Mouse (Mus musculus): ENCODE data around the gene Tmem161a. TPM values are rescaled to one million over a fixed set of nuclear protein-coding genes. Genes with fewer than 3 reads are reported as not detected.

Gene Tmem161a
- polyA plus RNA-seq, 1 experiment from 2014 or later, result 64.9 TPM

DNA sequence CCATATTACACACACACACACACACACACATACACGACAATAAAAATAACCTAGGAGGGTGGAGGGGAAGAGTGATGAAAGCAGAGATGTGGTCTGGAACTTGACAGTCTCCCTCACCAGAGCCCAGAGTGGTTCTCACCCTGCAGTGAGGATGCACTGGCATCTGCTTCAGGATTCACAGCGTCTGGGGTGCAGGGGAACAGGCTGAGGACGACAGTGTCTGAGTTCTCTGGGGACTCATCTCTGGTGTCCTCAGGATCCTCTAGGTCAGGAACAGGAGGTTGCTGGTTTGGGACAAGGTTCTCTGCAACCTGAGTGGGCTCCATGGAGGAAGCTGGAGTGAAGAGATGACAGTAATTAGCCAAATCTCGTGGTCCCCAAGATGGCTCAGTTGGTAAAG, 34.3 kb upstream of the Tmem161a start:
- ChIA-PET CTCF (no interaction called here), POLR2A (no interaction called here)
- DNase-seq (ENCODE audit: low read depth, low spot score), result no peak
- no peak for TF ChIP-seq CTCF (IDR thresholded peaks at IDR 0.05)
- in situ Hi-C loops (cut with MboI; ENCODE audit: low pct_unique_long_range_greater_than_20kb), result no loop called here
- H3K27me3 ChIP-seq, result no peaks in the 10 kb centered on the region
- no peak for ATAC-seq

DNA sequence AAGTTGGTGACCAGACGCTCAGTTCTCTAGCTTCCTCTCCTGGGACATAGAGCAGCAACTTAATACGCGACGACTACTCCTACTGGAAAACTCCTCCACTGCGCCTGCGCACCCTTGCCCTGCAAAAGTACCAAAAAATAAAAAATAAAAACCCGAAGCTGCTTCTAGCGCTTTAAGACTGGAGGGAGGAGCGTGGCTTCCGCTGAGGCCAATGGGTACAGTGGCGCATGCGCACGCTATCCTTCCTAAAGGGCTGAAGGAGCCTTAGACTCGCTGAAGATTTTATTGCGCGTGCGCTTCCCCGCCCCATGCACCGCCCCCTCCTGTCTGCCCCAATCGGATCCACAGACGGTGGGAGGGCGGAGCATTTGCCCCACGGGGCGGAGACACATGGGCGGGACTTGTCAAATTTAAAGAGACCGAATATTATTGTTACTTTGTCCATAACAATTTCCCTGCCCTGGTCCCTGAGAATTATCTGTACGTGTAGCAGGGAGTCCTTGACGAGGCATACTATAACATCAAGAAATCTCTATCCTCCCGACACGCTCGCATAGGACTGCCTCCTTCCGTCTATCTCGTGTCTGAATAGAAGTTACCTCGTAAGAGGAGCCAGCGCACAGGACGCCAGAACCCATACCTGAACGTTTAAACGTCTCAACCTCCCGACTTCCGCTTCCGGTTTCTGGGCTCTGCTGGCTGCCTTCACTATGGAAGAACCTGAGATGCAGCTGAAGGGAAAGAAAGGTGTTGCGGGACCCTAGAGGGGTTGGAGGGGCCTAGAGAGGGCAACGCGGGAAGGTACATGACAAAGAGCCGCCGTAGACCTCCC, 32.9 kb upstream of the Tmem161a start, which contains the start of the genes Rfxank, Borcs8 and Mef2b:
Rfxank (minus strand) TSS at position 129 of the 832 bp plus-strand sequence.
Borcs8 (plus strand) TSS at position 474 of the 832 bp plus-strand sequence.
Mef2b (plus strand) TSS at position 686 of the 832 bp plus-strand sequence.
- no peaks in the 10 kb centered on the region for H3K27me3 ChIP-seq
- in situ Hi-C loops (cut with MboI; ENCODE audit: low pct_unique_long_range_greater_than_20kb), result no loop called here
- DNase-seq (ENCODE audit: low read depth, low spot score), result peak; percentile 98
- no peak for TF ChIP-seq CTCF (IDR thresholded peaks at IDR 0.05)
- ChIA-PET POLR2A (interaction anchor here (1.0 to 1.6 kb wide), 2 partner anchors 12 to 103 kb away, joined by 3 to 4 read pairs; no protein-coding TSS in a partner anchor), CTCF (interaction anchor here (1.1 kb wide), 1 partner anchor 9 kb away, joined by 4 read pairs; no protein-coding TSS in a partner anchor)
- peak; percentile 91 for ATAC-seq

DNA sequence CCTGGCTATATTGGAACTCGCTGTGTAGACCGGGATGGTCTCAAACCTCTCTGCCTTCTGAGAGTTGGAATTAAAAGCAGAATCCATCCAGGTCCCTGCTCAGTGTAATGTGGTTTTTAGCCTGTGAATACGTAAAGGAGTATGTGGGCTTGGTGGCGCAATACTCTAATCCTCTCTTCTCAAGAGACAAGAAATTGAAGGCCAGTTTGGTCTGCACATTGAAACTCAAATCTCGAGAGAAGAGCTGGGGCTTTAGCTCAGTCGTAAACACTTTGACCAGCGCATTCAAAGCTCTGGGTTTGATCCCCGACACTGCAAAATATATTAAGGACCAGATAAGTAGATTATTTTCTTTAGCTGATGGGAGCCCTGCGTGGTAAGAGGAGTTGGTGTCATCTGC, 32.2 kb upstream of the Tmem161a start:
- in situ Hi-C loops (cut with MboI; ENCODE audit: low pct_unique_long_range_greater_than_20kb), result no loop called here
- no peak for ATAC-seq
- TF ChIP-seq CTCF (IDR thresholded peaks at IDR 0.05), result no peak
- ChIA-PET POLR2A (interaction anchor here (1.0 to 1.6 kb wide), 2 partner anchors 11 to 104 kb away, joined by 3 to 4 read pairs; no protein-coding TSS in a partner anchor), CTCF (interaction anchor here (1.1 kb wide), 1 partner anchor 9 kb away, joined by 4 read pairs; no protein-coding TSS in a partner anchor)
- DNase-seq (ENCODE audit: low read depth, low spot score), result no peak
- H3K27me3 ChIP-seq, result no peaks in the 10 kb centered on the region

DNA sequence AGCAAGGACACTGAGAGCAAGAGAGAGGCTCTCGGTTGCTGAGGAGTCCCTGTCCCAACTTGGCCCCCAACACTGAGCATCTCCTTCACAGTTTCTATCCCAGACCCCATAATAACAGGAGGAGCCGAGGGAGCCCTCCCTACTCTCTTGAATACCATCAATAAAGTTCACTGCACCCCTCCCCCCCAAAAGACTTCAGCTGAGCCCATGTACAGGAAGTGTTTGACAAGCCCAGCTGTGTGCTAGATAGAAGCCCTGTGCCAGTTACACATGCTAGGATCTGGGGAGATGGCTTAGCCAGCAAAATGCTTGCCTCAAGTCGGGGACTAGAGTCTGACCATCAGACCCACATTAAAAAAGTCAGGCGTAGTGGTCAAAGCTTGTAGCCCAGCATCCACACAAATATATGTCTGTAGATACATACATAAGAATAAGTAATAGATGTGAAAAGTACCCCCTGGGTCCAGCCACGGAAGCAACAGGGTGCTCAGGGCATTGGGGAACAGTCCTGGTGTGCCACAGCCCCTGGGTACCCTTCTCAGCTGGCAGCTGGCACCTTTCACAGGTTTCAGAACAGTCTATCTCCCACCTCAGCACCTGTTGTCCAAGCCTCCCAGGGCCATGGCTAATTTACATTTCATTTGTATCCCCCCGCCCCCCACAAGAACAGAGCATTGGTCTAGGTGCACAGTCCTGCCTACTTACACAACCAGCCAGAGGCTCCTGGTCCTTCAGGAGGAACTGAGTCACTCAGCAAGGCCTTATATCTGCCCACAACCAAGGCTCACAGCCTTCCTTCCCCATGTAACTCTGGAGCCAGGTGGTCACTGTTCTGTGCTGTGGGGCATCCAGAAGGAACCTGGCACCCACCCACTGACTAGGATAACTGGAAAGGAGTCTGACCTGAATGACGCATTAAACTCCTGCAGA, 24.2 kb upstream of the Tmem161a start:
- in situ Hi-C loops (cut with MboI; ENCODE audit: low pct_unique_long_range_greater_than_20kb), result no loop called here
- no peak for ATAC-seq
- POLR2A ChIA-PET, result no interaction called here
- CTCF ChIA-PET, result interaction anchor here (0.9 kb wide), 1 partner anchor 8 kb away, joined by 4 read pairs; the partner anchor contains the start of gene Mef2b
- TF ChIP-seq CTCF (IDR thresholded peaks at IDR 0.05), result no peak
- H3K27me3 ChIP-seq, result no peaks in the 10 kb centered on the region
- DNase-seq (ENCODE audit: low read depth, low spot score), result no peak

DNA sequence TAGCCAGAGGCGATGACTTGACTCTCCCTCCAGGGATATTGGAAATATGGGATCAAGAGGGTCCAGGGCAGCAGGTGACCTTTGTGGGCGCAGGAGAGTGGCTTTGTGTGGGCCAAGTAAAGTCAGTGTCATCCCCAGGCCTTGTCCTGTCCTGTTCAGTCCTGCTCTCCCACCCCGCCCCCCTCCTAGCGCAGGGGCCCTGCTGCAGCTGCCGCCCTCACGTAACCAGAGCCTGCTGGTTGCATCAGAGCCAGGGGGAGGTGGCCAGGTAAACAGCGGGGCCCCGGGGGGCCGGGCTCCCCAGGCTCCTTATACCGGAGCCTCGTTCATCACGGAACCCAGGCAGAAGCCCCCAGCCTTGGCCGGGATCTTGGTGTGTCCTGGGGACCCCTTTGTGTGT, 22.0 kb upstream of the Tmem161a start:
- ChIA-PET POLR2A (interaction anchor here (1.2 kb wide), 1 partner anchor 11 kb away, joined by 3 read pairs; the partner anchor contains the start of genes Borcs8, Mef2b and Rfxank), CTCF (no interaction called here)
- ATAC-seq, result no peak
- TF ChIP-seq CTCF (IDR thresholded peaks at IDR 0.05), result no peak
- DNase-seq (ENCODE audit: low read depth, low spot score), result no peak
- in situ Hi-C loops (cut with MboI; ENCODE audit: low pct_unique_long_range_greater_than_20kb), result loop anchor here (25.0 kb wide), 1 partner anchor 238 kb away; the partner anchor contains the start of genes Ndufa13, Tssk6 and Yjefn3
- H3K27me3 ChIP-seq, result no peaks in the 10 kb centered on the region

DNA sequence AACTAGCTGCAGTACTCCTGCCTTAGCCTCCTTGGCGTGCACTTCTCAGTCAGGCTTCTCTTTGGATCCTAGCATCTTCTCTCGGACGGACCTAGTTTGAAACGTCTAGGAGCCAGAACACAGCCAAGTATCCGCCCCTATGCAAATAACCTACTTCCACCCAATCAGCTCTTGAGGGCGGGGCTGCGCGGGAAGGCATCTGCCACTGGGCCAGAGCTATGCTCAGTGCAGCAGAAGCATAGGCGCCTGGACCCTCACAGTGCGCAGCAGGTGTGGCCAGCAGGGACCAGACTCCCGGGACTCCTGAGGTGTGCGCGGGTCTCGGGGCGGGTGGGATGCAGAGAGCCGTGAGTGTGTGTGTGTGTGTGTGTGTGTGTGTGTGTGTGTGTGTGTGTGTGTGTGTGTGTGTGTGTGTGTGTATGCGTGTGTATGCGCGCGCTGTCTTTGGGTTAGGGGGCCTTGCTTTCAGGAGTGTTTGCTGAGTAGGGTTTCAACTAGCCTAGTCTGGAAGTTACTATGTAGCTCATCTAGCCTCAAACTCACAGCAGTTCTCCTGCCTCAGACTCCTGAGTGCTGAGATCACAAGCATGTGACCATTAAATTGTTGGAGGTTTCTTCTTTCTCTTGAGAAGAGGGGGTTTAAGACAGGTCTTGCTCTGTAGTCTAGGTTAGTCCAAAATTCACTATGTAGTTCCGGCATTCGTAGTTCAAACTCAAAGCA, 19.5 kb upstream of the Tmem161a start:
- ChIA-PET POLR2A (no interaction called here), CTCF (no interaction called here)
- DNase-seq (ENCODE audit: low read depth, low spot score) (no peak), ATAC-seq (peak; percentile 71)
- in situ Hi-C loops (cut with MboI; ENCODE audit: low pct_unique_long_range_greater_than_20kb), result loop anchor here (25.0 kb wide), 1 partner anchor 240 kb away; the partner anchor contains the start of genes Ndufa13, Tssk6 and Yjefn3
- H3K27me3 ChIP-seq, result no peaks in the 10 kb centered on the region
- TF ChIP-seq CTCF (IDR thresholded peaks at IDR 0.05), result no peak

DNA sequence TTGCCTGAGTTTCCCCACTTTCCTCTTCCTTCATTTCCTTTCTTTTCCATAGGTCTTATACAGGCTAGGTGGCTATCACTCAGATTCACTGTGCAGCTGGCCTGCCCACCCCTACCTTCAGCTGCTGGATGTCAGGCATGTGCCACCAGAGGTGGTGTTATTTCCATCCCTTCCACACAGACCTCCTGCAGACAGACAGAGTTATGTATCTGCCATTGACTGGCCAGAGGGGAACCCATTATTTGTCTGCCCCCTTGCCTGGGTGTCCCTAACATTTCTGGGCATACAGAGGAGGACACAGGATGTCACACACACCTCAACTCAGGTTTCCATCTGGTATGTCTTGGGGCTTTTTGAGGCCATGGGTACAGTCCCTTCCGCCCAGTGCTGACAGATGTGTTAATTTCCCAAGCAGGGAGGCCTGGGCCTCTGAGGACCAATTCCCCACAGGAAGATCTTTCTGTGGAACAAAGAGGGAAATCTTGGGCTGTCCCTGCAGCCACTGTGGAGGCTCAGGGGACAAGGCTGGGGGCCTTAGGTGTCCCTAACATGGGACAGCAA, 14.8 kb upstream of the Tmem161a start:
- no peak for DNase-seq (ENCODE audit: low read depth, low spot score)
- no peak for ATAC-seq
- CTCF ChIA-PET, result interaction anchor here (1.5 kb wide), 1 partner anchor 14 kb away, joined by 3 read pairs; no protein-coding TSS in a partner anchor
- in situ Hi-C loops (cut with MboI; ENCODE audit: low pct_unique_long_range_greater_than_20kb), result loop anchor here (25.0 kb wide), 1 partner anchor 245 kb away; the partner anchor contains the start of genes Ndufa13, Tssk6 and Yjefn3
- no peak for TF ChIP-seq CTCF (IDR thresholded peaks at IDR 0.05)
- no peaks in the 10 kb centered on the region for H3K27me3 ChIP-seq
- POLR2A ChIA-PET, result interaction anchor here (0.7 kb wide), 1 partner anchor 255 kb away, joined by 3 read pairs; the partner anchor contains the start of gene Tssk6

DNA sequence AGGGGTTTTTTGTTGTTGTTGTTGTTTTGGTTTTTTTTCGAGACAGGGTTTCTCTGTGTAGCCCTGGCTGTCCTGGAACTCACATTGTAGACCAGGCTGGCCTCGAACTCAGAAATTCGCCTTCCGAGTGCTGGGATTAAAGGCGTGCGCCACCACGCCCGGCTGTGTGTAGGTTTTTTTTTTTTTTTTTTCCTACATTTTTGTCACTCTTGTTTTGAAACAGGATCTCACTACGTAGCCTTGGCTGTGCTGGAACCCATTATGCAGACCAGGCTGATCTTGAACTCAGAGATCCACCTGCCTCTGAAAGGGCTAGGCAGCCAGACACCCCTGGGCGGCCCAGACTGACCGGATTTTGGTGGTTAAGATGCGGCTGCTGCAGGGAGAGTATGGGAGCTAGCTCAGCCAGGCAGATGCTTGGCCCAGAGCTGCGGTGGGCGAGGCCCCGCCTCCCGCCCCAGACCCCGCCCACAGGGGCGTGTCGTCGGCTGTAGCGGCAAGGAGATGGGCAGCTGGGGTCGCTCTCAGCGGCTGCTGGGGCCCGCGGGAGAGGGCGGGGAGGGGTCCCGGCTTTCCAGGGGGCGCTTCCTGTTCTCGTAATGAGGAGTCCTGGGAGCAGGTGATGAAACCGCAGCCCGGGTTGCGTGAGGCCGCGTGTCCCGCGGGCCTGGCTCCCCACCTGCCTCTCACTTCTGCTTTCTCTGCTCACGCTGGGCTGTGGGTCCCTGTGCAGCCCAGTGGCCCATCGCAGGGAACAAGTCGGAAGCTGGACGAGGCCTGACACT, 13.9 kb upstream of the Tmem161a start:
- POLR2A ChIA-PET, result interaction anchor here (0.6 to 1.0 kb wide), 5 partner anchors 13 to 256 kb away, joined by 3 to 5 read pairs (median 4); partner anchors contain the start of gene Tssk6
- DNase-seq (ENCODE audit: low read depth, low spot score) (no peak), ATAC-seq (peak; percentile 71)
- CTCF ChIA-PET, result interaction anchor here (0.8 to 1.5 kb wide), 2 partner anchors 13 kb away, joined by 3 read pairs; no protein-coding TSS in a partner anchor
- in situ Hi-C loops (cut with MboI; ENCODE audit: low pct_unique_long_range_greater_than_20kb), result loop anchor here (25.0 kb wide), 1 partner anchor 246 kb away; the partner anchor contains the start of genes Ndufa13, Tssk6 and Yjefn3
- no peaks in the 10 kb centered on the region for H3K27me3 ChIP-seq
- no peak for TF ChIP-seq CTCF (IDR thresholded peaks at IDR 0.05)
